Mouse (Mus musculus) telencephalon, adult 2 months (tissue): Measurements from ENCODE around the gene Tacc3.

ENCODE experiments used
- DNase-seq: peaks from one replicate; pipeline ENCODE4 v3.0.0-alpha.2; 2011; ENCODE audit warnings: low read depth, low spot score

Gene Tacc3

GRCm38 (mm10) chr5:33694848-33695717 is 37.2 kb downstream of the Tacc3 start:
- no peak for DNase-seq

DNA sequence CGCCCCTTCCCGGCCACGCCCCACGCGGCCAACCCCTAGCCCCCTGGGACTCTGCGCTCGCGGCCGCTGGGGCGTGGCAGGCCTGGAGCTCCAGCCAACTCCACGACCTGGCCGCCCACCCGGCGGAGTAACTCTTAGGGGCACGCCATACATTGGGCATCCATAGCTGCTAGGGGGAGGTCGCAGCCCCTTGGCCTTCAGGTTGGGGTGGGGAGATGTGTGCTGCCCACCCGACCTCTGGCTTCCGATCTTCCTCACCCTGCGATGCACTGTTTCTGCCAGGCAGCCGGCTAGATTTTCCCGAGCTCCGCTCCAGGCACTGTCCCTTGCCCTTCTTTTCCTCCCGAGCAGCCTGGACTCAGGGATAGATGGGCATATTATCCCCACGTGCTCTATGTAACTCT is 37.8 kb downstream of the Tacc3 start:
- no peak for DNase-seq

DNA sequence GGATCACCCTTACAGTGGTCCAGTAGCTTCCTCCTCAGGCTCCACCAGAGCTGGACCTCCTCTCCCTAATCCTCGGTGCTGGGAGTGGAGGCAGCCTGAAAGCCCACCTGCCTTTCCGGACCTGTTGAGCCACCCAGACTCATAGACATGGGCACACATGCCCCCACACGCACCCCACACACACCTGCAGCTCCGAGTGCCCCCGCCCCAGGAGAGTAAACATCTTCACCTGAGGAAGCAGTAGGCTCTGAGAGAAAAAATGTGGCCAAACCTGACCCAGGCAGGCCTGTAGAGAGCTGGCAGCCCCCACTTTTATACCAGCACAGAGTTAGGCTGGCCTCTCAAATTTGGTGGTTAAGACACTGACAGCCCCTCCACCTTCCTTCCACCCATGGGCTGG is 38.5 kb downstream of the Tacc3 start:
- DNase-seq = no peak

GRCm38 (mm10) chr5:33697534-33697933 is 39.6 kb downstream of the Tacc3 start:
- DNase-seq = no peak

- no peak for DNase-seq
These were observed 40.1 kb downstream of the Tacc3 start for GRCm38 (mm10) chr5:33697947-33698512.

- no peak for DNase-seq
These were observed 40.7 kb downstream of the Tacc3 start for GRCm38 (mm10) chr5:33698669-33699068.

DNA sequence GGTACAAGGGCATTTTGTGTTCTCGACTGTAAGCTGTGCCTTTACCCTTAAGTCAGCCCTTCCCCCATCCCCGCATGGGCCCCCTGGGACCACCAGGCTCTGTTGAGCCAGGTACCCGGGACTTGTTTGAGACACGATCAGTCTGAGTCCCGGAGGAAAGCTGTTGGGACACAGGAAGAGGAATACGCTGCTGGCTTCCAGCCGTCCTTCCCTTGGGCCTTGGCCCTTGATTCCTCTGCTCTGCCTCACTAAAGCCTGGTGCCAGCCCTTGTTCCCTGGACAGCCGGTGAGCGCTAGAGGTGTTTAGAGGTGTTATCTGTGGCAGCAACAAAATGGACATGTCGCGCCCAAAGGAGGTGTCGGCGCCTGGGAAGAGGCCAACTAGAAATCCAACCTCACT is 42.1 kb downstream of the Tacc3 start:
- DNase-seq = no peak

GRCm38 (mm10) chr5:33701832-33702231 is 43.9 kb downstream of the Tacc3 start:
- DNase-seq = no peak

- DNase-seq = no peak
These were observed 46.1 kb downstream of the Tacc3 start for GRCm38 (mm10) chr5:33703999-33704398.

- no peak for DNase-seq
These were observed 47.1 kb downstream of the Tacc3 start for GRCm38 (mm10) chr5:33704945-33705611.

GRCm38 (mm10) chr5:33705612-33706349 is 47.9 kb downstream of the Tacc3 start:
- DNase-seq = no peak

DNA sequence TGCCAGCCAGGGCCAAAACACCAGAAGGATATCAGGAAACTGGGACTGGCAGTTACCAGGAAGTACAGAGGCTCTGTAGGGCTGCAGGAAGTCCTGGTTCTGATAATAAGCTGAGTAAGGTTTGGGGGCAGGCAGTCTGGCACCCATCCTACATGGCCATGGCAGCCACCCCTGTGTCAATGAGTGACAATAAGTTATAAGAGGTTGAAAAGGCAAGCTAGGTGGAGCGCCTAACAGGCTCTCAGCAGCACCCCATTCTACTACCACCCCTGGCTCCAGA is 48.4 kb downstream of the Tacc3 start:
- DNase-seq = no peak

DNA sequence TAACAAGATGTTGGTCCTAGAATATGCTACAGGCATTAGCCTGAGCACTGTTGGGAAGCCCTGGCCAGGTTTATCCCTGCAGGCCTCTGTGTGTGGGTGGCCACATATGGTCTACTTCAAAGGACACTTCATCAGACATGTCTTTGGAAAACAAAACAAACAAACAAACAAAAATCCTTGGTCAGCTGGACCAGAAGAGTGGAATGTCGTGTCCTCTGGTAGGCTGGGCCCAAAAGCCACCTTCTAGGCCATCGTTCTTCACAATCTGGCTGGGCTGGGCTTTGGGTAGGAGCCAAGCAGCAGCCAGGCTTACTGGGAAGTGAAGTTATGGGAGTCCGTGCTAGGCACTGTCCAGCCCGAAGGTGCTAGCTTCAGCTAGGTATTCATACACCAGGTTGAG is 49.2 kb downstream of the Tacc3 start:
- no peak for DNase-seq

- no peak for DNase-seq
These were observed 51.1 kb downstream of the Tacc3 start for GRCm38 (mm10) chr5:33709037-33709436.

DNA sequence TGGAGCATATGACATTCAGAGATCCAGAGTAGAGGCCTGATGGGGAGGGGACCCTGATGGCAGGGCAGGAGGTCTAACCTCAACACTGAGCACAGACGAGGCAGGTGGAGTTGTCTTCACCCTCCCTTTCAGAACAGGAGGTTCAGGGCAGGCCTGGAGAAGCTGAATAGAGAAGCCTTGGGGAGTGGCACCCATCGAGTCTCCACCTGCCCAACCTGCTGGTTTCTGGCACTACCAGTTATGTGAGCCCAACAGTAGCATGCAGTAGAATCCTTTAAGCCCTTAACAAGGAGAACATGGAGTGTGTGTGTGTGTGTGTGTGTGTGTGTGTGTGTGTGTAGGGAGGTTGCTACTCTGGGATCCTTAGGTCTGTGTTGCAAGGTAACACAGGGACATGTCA is 54.6 kb downstream of the Tacc3 start:
- DNase-seq = no peak

GRCm38 (mm10) chr5:33715182-33715581 is 57.3 kb downstream of the Tacc3 start:
- no peak for DNase-seq

- no peak for DNase-seq
These were observed 58.5 kb downstream of the Tacc3 start for GRCm38 (mm10) chr5:33716467-33716866.

- no peak for DNase-seq
These were observed 60.5 kb downstream of the Tacc3 start for GRCm38 (mm10) chr5:33718460-33718859.

DNA sequence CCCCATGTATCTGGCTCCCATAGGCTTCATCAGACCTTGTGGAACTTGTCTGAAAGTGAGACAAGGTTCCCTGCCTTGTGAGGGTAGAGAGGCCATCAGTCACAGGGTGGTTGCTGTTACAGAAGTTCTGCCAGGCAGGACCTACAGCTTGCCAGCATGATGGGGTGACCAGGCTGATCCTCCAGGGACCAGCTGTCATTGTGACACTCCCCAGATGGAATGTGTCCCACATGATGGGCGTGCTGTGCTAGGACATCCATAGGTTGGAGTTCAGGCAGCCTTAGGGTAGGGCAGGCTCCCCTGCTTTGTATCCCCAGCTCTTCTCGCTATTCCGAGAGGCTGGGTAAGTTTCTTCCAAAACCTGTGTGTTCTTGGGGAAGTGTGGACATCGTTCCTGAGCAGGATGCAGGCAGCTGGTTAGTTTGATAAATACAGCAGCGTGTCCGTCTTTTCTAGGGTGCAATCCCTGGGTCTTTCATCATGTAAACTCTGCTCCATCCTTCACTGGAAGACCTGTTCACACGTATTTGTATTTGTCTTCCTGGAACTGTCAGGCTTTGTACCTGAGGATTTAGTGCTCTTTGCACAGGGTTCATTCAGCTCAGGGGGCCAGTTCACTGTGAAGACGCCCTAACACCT is 63.0 kb downstream of the Tacc3 start:
- DNase-seq = no peak

GRCm38 (mm10) chr5:33721541-33722265 is 63.8 kb downstream of the Tacc3 start, which contains the start of gene Fgfr3:
TSS of gene Fgfr3 (plus strand) at chr5:33721674.
- DNase-seq = no peak
